Mouse (Mus musculus) limb, embryonic 11.5 days (tissue): ENCODE results near the gene Ddx27. TPM values are rescaled to one million over a fixed set of nuclear protein-coding genes. Genes with fewer than 3 reads are reported as not detected.

Source experiments
- ATAC-seq: fragments of 200-750 bp; cut with Nextera tagmentation; 2 replicates; pipeline ENCODE4 v1.8.0; 2017; ENCODE audit warnings: low read depth; ENCODE audit not compliant: insufficient number of reproducible peaks, low FRiP score, low TSS enrichment
- DNase-seq: peaks from one replicate; pipeline ENCODE4 v3.0.0-alpha.2; 2015; ENCODE audit warnings: low spot score
- H3K27ac ChIP-seq: fragments of 300-500 bp; sonication (generic); replicated peaks from 2 replicates; pipeline ENCODE4 v1.5.1; 2014; ENCODE audit warnings: low read depth, mild to moderate bottlenecking, low read length
- H3K27me3 ChIP-seq: fragments of 300-500 bp; sonication (generic); 2 replicates; pipeline ENCODE4 v1.6.1; 2014; ENCODE audit warnings: mild to moderate bottlenecking, low read length, mixed read lengths; ENCODE audit not compliant: control insufficient read depth, insufficient read depth
- H3K36me3 ChIP-seq: fragments of 300-500 bp; sonication (generic); 2 replicates; pipeline ENCODE4 v1.6.1; 2014; ENCODE audit warnings: mild to moderate bottlenecking, low read length, moderate library complexity, mixed read lengths; ENCODE audit not compliant: control insufficient read depth, insufficient read depth
- H3K4me1 ChIP-seq: fragments of 300-500 bp; sonication (generic); 2 replicates; pipeline ENCODE4 v1.6.1; 2014; ENCODE audit warnings: low read length, mixed read lengths; ENCODE audit not compliant: control insufficient read depth, insufficient read depth
- H3K4me2 ChIP-seq: fragments of 300-500 bp; sonication (generic); 2 replicates; pipeline ENCODE4 v1.6.1; 2014; ENCODE audit warnings: low read depth, mild to moderate bottlenecking, moderate library complexity; ENCODE audit not compliant: severe bottlenecking
- H3K4me3 ChIP-seq: fragments of 300-500 bp; sonication (generic); 2 replicates; pipeline ENCODE4 v1.5.1; 2014; ENCODE audit warnings: low read depth, low read length
- H3K9ac ChIP-seq: fragments of 300-500 bp; sonication (generic); 2 replicates; pipeline ENCODE4 v1.6.1; 2014; ENCODE audit warnings: mild to moderate bottlenecking, low read length
- H3K9me3 ChIP-seq: fragments of 300-500 bp; sonication (generic); 2 replicates; pipeline ENCODE4 v1.6.1; 2016; ENCODE audit warnings: low read length; ENCODE audit not compliant: control insufficient read depth
- WGBS: fragments of 180-500 bp; shearing (Covaris S2); extraction: QIAGEN DNeasy Blood & Tissue Kit; methylation state at CpG from one replicate; pipeline ENCODE4 v1.1.7; 2014; 5-methylcytosine and 5-hydroxymethylcytosine counted together
- polyA plus RNA-seq: library from polyadenylated mRNA; unstranded; fragments of >200 nt; fragmentation: Nextera tagmentation; extraction: Ambion mirVana; gene quantifications from 2 replicates; pipeline ENCODE4 v1.2.1, GENCODE M21; 2014

The Ddx27 gene
- polyA plus RNA-seq, 1 experiment from 2014 or later = 49.3 TPM

- no peak for ATAC-seq
- Histone ChIP-seq H3K27me3 (no peaks in the 10 kb centered on the region), H3K4me3 (no peak overlapping the region), H3K4me2 (no peak overlapping the region; the same call in 1 of the 2 replicates), H3K36me3 (no peaks in the 10 kb centered on the region), H3K4me1 (peaks cover 17% of the 10 kb centered on the region; the same call in 1 of the 2 replicates), H3K9me3 (no peaks in the 10 kb centered on the region), H3K9ac (no peak overlapping the region), H3K27ac (no peak overlapping the region)
- DNase-seq = no peak
Measured at GRCm38 (mm10) chr2:166991945-166992344, 23.0 kb upstream of the Ddx27 start.

GRCm38 (mm10) chr2:166995021-166995795 is 19.8 kb upstream of the Ddx27 start:
- Histone ChIP-seq H3K36me3 (no peaks in the 10 kb centered on the region), H3K9me3 (no peaks in the 10 kb centered on the region), H3K4me3 (peak overlapping the region; percentile 95), H3K27ac (peak overlapping the region; percentile 95), H3K27me3 (no peaks in the 10 kb centered on the region), H3K4me1 (peaks cover 17% of the 10 kb centered on the region; the same call in 1 of the 2 replicates), H3K9ac (peak overlapping the region; percentile 97), H3K4me2 (peak overlapping the region; percentile 97)
- WGBS = 5% methylated on average over 28 of the region's 28 CpGs
- ATAC-seq (0 out of 2 replicates have a peak, but pooled peaks have one; percentile 1), DNase-seq (peak; percentile 39)

GRCm38 (mm10) chr2:166995796-166996532 is 19.0 kb upstream of the Ddx27 start, which contains the start of gene Stau1:
TSS of gene Stau1 (minus strand) at chr2:166996299.
- Histone ChIP-seq H3K27ac (peak within 1 kb of the TSS; percentile 95), H3K9me3 (no peaks in the 10 kb centered on the region), H3K27me3 (no peaks in the 10 kb centered on the region), H3K36me3 (no peaks in the 10 kb centered on the region), H3K9ac (peak within 1 kb of the TSS; percentile 97), H3K4me3 (peak within 1 kb of the TSS; percentile 95), H3K4me2 (peak within 1 kb of the TSS; percentile 97), H3K4me1 (peaks cover 14% of the 10 kb centered on the region; the same call in 1 of the 2 replicates)
- DNase-seq (peak; percentile 96), ATAC-seq (peak; percentile 99)
- under 1% methylated on average over 64 of the region's 88 CpGs for WGBS

GRCm38 (mm10) chr2:166996533-166996894 is 18.5 kb upstream of the Ddx27 start:
- ATAC-seq = peak; percentile 46

GRCm38 (mm10) chr2:167001486-167001885 is 13.5 kb upstream of the Ddx27 start:
- H3K27ac ChIP-seq = no peak overlapping the region
- H3K4me2 ChIP-seq = no peak overlapping the region
- no peak overlapping the region for H3K9ac ChIP-seq
- 61% methylated on average over 9 of the region's 9 CpGs for WGBS
- DNase-seq (no peak), ATAC-seq (no peak)
- H3K36me3 ChIP-seq = no peaks in the 10 kb centered on the region
- no peaks in the 10 kb centered on the region for H3K9me3 ChIP-seq
- H3K4me3 ChIP-seq = no peak overlapping the region
- H3K4me1 ChIP-seq = 0 out of 2 replicates have a peak, but pooled peaks cover 3% of the 10 kb centered on the region
- H3K27me3 ChIP-seq = no peaks in the 10 kb centered on the region

More at GRCm38 (mm10) chr2:166996533-166996894, 18.5 kb upstream of the Ddx27 start:
- peak overlapping the region; percentile 95 for H3K4me3 ChIP-seq
- 44% methylated on average over 8 of the region's 8 CpGs for WGBS
- H3K4me2 ChIP-seq = peak overlapping the region; percentile 34
- no peaks in the 10 kb centered on the region for H3K27me3 ChIP-seq
- no peaks in the 10 kb centered on the region for H3K9me3 ChIP-seq
- no peak for DNase-seq
- H3K4me1 ChIP-seq = peaks cover 13% of the 10 kb centered on the region; the same call in 1 of the 2 replicates
- H3K36me3 ChIP-seq = no peaks in the 10 kb centered on the region
- peak overlapping the region; percentile 97 for H3K9ac ChIP-seq
- peak overlapping the region; percentile 67 for H3K27ac ChIP-seq

- H3K4me1 ChIP-seq = no peaks in the 10 kb centered on the region
- H3K4me3 ChIP-seq = no peak overlapping the region
- H3K27ac ChIP-seq = no peak overlapping the region
- H3K9me3 ChIP-seq = no peaks in the 10 kb centered on the region
- 49% methylated on average over 8 of the region's 8 CpGs for WGBS
- H3K36me3 ChIP-seq = no peaks in the 10 kb centered on the region
- DNase-seq (peak; percentile 73), ATAC-seq (no peak)
- H3K9ac ChIP-seq = no peak overlapping the region
- H3K4me2 ChIP-seq = no peak overlapping the region
- H3K27me3 ChIP-seq = no peaks in the 10 kb centered on the region
Measured at GRCm38 (mm10) chr2:167004099-167004854, 10.7 kb upstream of the Ddx27 start.

- WGBS = 88% methylated on average over 2 of the region's 2 CpGs
- Histone ChIP-seq H3K9ac (no peak overlapping the region), H3K36me3 (no peaks in the 10 kb centered on the region), H3K9me3 (no peaks in the 10 kb centered on the region), H3K27ac (no peak overlapping the region), H3K4me2 (no peak overlapping the region), H3K4me3 (no peak overlapping the region), H3K27me3 (no peaks in the 10 kb centered on the region), H3K4me1 (no peaks in the 10 kb centered on the region)
- DNase-seq = no peak
- no peak for ATAC-seq
Measured at GRCm38 (mm10) chr2:167006355-167006754, 8.6 kb upstream of the Ddx27 start.

GRCm38 (mm10) chr2:167007001-167007491 is 7.9 kb upstream of the Ddx27 start:
- WGBS = 79% methylated on average over 13 of the region's 13 CpGs

More at GRCm38 (mm10) chr2:167007001-167007491, 7.9 kb upstream of the Ddx27 start:
- no peaks in the 10 kb centered on the region for H3K27me3 ChIP-seq
- no peaks in the 10 kb centered on the region for H3K36me3 ChIP-seq
- no peaks in the 10 kb centered on the region for H3K4me1 ChIP-seq
- no peaks in the 10 kb centered on the region for H3K9me3 ChIP-seq
- no peak overlapping the region for H3K9ac ChIP-seq
- ATAC-seq = no peak
- no peak for DNase-seq
- H3K4me2 ChIP-seq = no peak overlapping the region
- H3K27ac ChIP-seq = no peak overlapping the region
- H3K4me3 ChIP-seq = no peak overlapping the region
